Mouse (Mus musculus): ENCODE measurements around the gene Gzmk. TPM values are rescaled to one million over a fixed set of nuclear protein-coding genes. Genes with fewer than 3 reads are reported as not detected.
"Not testable (repeated sequence)": the region's sequence is repeated elsewhere in the genome, so short reads cannot be mapped to it uniquely, and the experiment has no call there.

The Gzmk gene
- 1 to 10 TPM; 1.2 TPM for polyA plus RNA-seq (2017; shearing (Covaris generic))

GRCm38 (mm10) chr13:113225811-113226210, at the start of gene Gzmk:
Gzmk (minus strand) TSS chr13:113225908.
- ATAC-seq: peak; percentile 57

GRCm38 (mm10) chr13:113271189-113271588, 45.5 kb upstream of the Gzmk start:
- peak; percentile 56 for ATAC-seq

GRCm38 (mm10) chr13:113269777-113270776, 44.4 kb upstream of the Gzmk start:
- peak; percentile 78 for ATAC-seq

GRCm38 (mm10) chr13:113267204-113267603, 41.5 kb upstream of the Gzmk start:
- no peak for ATAC-seq

- ATAC-seq: no peak
Observed at GRCm38 (mm10) chr13:113266495-113266951, 40.8 kb upstream of the Gzmk start.

- ATAC-seq: no peak
Observed at GRCm38 (mm10) chr13:113265257-113265656, 39.5 kb upstream of the Gzmk start.

- no peak for ATAC-seq
Observed at GRCm38 (mm10) chr13:113262822-113263221, 37.1 kb upstream of the Gzmk start.

- no peak for ATAC-seq
Observed at GRCm38 (mm10) chr13:113259237-113259636, 33.5 kb upstream of the Gzmk start.

- no peak for ATAC-seq
Observed at GRCm38 (mm10) chr13:113257190-113257589, 31.5 kb upstream of the Gzmk start.

- ATAC-seq: no peak
Observed at GRCm38 (mm10) chr13:113256766-113257165, 31.1 kb upstream of the Gzmk start.

- not testable (repeated sequence) for ATAC-seq
Observed at GRCm38 (mm10) chr13:113252580-113252979, 26.9 kb upstream of the Gzmk start.

GRCm38 (mm10) chr13:113245025-113245424, 19.3 kb upstream of the Gzmk start:
- ATAC-seq: peak; percentile 53

GRCm38 (mm10) chr13:113242129-113242528, 16.4 kb upstream of the Gzmk start:
- peak; percentile 63 for ATAC-seq

GRCm38 (mm10) chr13:113227666-113228463, 2.2 kb upstream of the Gzmk start:
- ATAC-seq: no peak

GRCm38 (mm10) chr13:113227076-113227475, 1.4 kb upstream of the Gzmk start:
- no peak for ATAC-seq

GRCm38 (mm10) chr13:113224105-113224504, 1.6 kb downstream of the Gzmk start:
- no peak for ATAC-seq

- no peak for ATAC-seq
Observed at GRCm38 (mm10) chr13:113221851-113222250, 3.9 kb downstream of the Gzmk start.

GRCm38 (mm10) chr13:113213865-113214264, 11.8 kb downstream of the Gzmk start:
- ATAC-seq: no peak

- no peak for ATAC-seq
Observed at GRCm38 (mm10) chr13:113212401-113212800, 13.3 kb downstream of the Gzmk start.

GRCm38 (mm10) chr13:113211345-113211744, 14.4 kb downstream of the Gzmk start:
- peak; percentile 69 for ATAC-seq

GRCm38 (mm10) chr13:113209624-113210023, 16.1 kb downstream of the Gzmk start, which contains the start of gene Esm1:
Esm1 (plus strand) TSS chr13:113209659.
- peak; percentile 19 for ATAC-seq

- no peak for ATAC-seq
Observed at GRCm38 (mm10) chr13:113205346-113205745, 20.4 kb downstream of the Gzmk start.

- ATAC-seq: no peak
Observed at GRCm38 (mm10) chr13:113203146-113203545, 22.6 kb downstream of the Gzmk start.

All from activated CD4-positive, CD25-positive, alpha-beta regulatory T cell, adult 4 months (primary cell).